Mouse (Mus musculus) liver, postnatal 0 days (tissue): ENCODE measurements around the gene 9630041A04Rik. TPM values are rescaled to one million over a fixed set of nuclear protein-coding genes. Genes with fewer than 3 reads are reported as not detected.

Experiments
- ATAC-seq: fragments of 200-750 bp; cut with Nextera tagmentation; 2 replicates; pipeline ENCODE4 v1.8.0; 2017; ENCODE audit warnings: mild to moderate bottlenecking, moderate library complexity
- DNase-seq: peaks from one replicate; pipeline ENCODE4 v3.0.0-alpha.2; 2016
- H3K27ac ChIP-seq: fragments of 300-500 bp; sonication (generic); 2 replicates; pipeline ENCODE4 v1.5.1; 2014; ENCODE audit warnings: antibody characterized with exemption, moderate library complexity, mild to moderate bottlenecking, low read depth
- H3K27me3 ChIP-seq: fragments of 300-500 bp; sonication (generic); 2 replicates; pipeline ENCODE4 v1.6.1; 2014; ENCODE audit warnings: low read length, control low read depth, mixed read lengths; ENCODE audit not compliant: insufficient read depth
- H3K36me3 ChIP-seq: fragments of 300-500 bp; sonication (generic); replicated peaks from 2 replicates; pipeline ENCODE4 v1.6.1; 2014; ENCODE audit warnings: mild to moderate bottlenecking, control low read depth, low read length, moderate library complexity, mixed read lengths; ENCODE audit not compliant: insufficient read depth
- H3K4me1 ChIP-seq: fragments of 300-500 bp; sonication (generic); 2 replicates; pipeline ENCODE4 v1.6.1; 2014; ENCODE audit warnings: antibody characterized with exemption, mild to moderate bottlenecking, control low read depth; ENCODE audit not compliant: insufficient read depth
- H3K4me2 ChIP-seq: fragments of 300-500 bp; sonication (generic); 2 replicates; pipeline ENCODE4 v1.6.1; 2014; ENCODE audit warnings: low read depth, mild to moderate bottlenecking, low read length, moderate library complexity, mixed read lengths
- H3K4me3 ChIP-seq: fragments of 300-500 bp; sonication (generic); 2 replicates; pipeline ENCODE4 v1.5.1; 2014; ENCODE audit warnings: low read depth, low read length
- H3K9ac ChIP-seq: fragments of 300-500 bp; sonication (generic); replicated peaks from 2 replicates; pipeline ENCODE4 v1.6.1; 2014; ENCODE audit warnings: mild to moderate bottlenecking, moderate library complexity
- H3K9me3 ChIP-seq: fragments of 300-500 bp; sonication (generic); 2 replicates; pipeline ENCODE4 v1.6.1; 2016; ENCODE audit warnings: mild to moderate bottlenecking, control low read depth, low read length, mixed read lengths
- CTCF ChIP-seq: sonication (generic); IDR thresholded peaks from 2 replicates; pipeline ENCODE4 v1.5.1; 2016; ENCODE audit warnings: antibody characterized with exemption, low read depth
- EP300 ChIP-seq: IDR thresholded peaks from 2 replicates; pipeline ENCODE4 v1.6.1; 2016; ENCODE audit warnings: antibody characterized with exemption, low read depth, mild to moderate bottlenecking
- WGBS: fragments of 180-500 bp; shearing (Covaris S2); extraction: QIAGEN DNeasy Blood & Tissue Kit; methylation state at CpG from one replicate; pipeline ENCODE4 v1.1.7; 2014; ENCODE audit not compliant: insufficient replicate concordance; 5-methylcytosine and 5-hydroxymethylcytosine counted together
- polyA plus RNA-seq: library from polyadenylated mRNA; unstranded; fragments of >200 nt; fragmentation: Nextera tagmentation; extraction: Ambion mirVana; gene quantifications from 2 replicates; pipeline ENCODE4 v1.2.1, GENCODE M21; 2015

Gene 9630041A04Rik
- not detected in 2 replicates for polyA plus RNA-seq

- H3K27me3 ChIP-seq, result no peaks in the 10 kb centered on the region
Measured at GRCm38 (mm10) chr9:101861596-101862471, at the start of gene 9630041A04Rik. Gene 9630041A04Rik, plus strand, starts transcription at chr9:101861841.

GRCm38 (mm10) chr9:101823896-101824295, 37.7 kb upstream of the 9630041A04Rik start:
- Histone ChIP-seq H3K4me1 (no peaks in the 10 kb centered on the region), H3K4me3 (no peak overlapping the region), H3K36me3 (no peaks in the 10 kb centered on the region), H3K9ac (no peak overlapping the region), H3K27me3 (no peaks in the 10 kb centered on the region), H3K27ac (no peak overlapping the region), H3K9me3 (no peaks in the 10 kb centered on the region), H3K4me2 (no peak overlapping the region)
- WGBS, result 80% methylated on average over 7 of the region's 7 CpGs
- DNase-seq, result no peak
- ATAC-seq, result no peak
- no peak for TF ChIP-seq EP300
- no peak for TF ChIP-seq CTCF

More at GRCm38 (mm10) chr9:101861596-101862471, at the start of gene 9630041A04Rik:
- DNase-seq, result no peak
- Histone ChIP-seq H3K9ac (no peak within 1 kb of the TSS), H3K4me2 (no peak within 1 kb of the TSS), H3K4me1 (no peaks in the 10 kb centered on the region), H3K27ac (no peak within 1 kb of the TSS), H3K36me3 (no peaks in the 10 kb centered on the region), H3K9me3 (no peaks in the 10 kb centered on the region), H3K4me3 (no peak within 1 kb of the TSS)
- ATAC-seq, result no peak
- WGBS, result 69% methylated on average over 15 of the region's 15 CpGs
- no peak for TF ChIP-seq EP300
- TF ChIP-seq CTCF, result no peak

- Histone ChIP-seq H3K36me3 (no peaks in the 10 kb centered on the region), H3K27ac (no peak overlapping the region), H3K9me3 (no peaks in the 10 kb centered on the region), H3K4me1 (no peaks in the 10 kb centered on the region), H3K4me2 (no peak overlapping the region), H3K27me3 (no peaks in the 10 kb centered on the region), H3K9ac (no peak overlapping the region), H3K4me3 (no peak overlapping the region)
- TF ChIP-seq CTCF (no peak), EP300 (no peak)
- WGBS, result 91% methylated on average over 8 of the region's 8 CpGs
- DNase-seq, result no peak
- no peak for ATAC-seq
Measured at GRCm38 (mm10) chr9:101825626-101826025, 36.0 kb upstream of the 9630041A04Rik start.

GRCm38 (mm10) chr9:101833619-101834018, 28.0 kb upstream of the 9630041A04Rik start:
- Histone ChIP-seq H3K4me3 (no peak overlapping the region), H3K4me1 (no peaks in the 10 kb centered on the region), H3K9me3 (no peaks in the 10 kb centered on the region), H3K27ac (no peak overlapping the region), H3K9ac (no peak overlapping the region), H3K36me3 (no peaks in the 10 kb centered on the region), H3K27me3 (no peaks in the 10 kb centered on the region), H3K4me2 (no peak overlapping the region)
- DNase-seq (no peak), ATAC-seq (no peak)
- TF ChIP-seq CTCF (no peak), EP300 (no peak)
- WGBS, result 60% methylated on average over 2 of the region's 2 CpGs

GRCm38 (mm10) chr9:101841101-101841500, 20.5 kb upstream of the 9630041A04Rik start:
- 84% methylated on average over 11 of the region's 11 CpGs for WGBS
- no peak for ATAC-seq

GRCm38 (mm10) chr9:101843893-101844292, 17.7 kb upstream of the 9630041A04Rik start:
- DNase-seq (no peak), ATAC-seq (no peak)
- H3K27me3 ChIP-seq, result no peaks in the 10 kb centered on the region
- 62% methylated on average over 4 of the region's 4 CpGs for WGBS
- H3K9me3 ChIP-seq, result no peaks in the 10 kb centered on the region
- H3K4me3 ChIP-seq, result no peak overlapping the region
- H3K4me2 ChIP-seq, result no peak overlapping the region
- H3K27ac ChIP-seq, result no peak overlapping the region
- H3K4me1 ChIP-seq, result no peaks in the 10 kb centered on the region
- no peak for TF ChIP-seq CTCF
- no peak overlapping the region for H3K9ac ChIP-seq
- H3K36me3 ChIP-seq, result no peaks in the 10 kb centered on the region

More at GRCm38 (mm10) chr9:101841101-101841500, 20.5 kb upstream of the 9630041A04Rik start:
- Histone ChIP-seq H3K27ac (no peak overlapping the region), H3K36me3 (no peaks in the 10 kb centered on the region), H3K4me3 (no peak overlapping the region), H3K27me3 (no peaks in the 10 kb centered on the region), H3K4me2 (no peak overlapping the region), H3K9me3 (no peaks in the 10 kb centered on the region), H3K9ac (no peak overlapping the region), H3K4me1 (no peaks in the 10 kb centered on the region)
- no peak for DNase-seq
- TF ChIP-seq CTCF (no peak), EP300 (no peak)
